Mouse (Mus musculus): ENCODE data around the gene Serinc3. TPM values are rescaled to one million over a fixed set of nuclear protein-coding genes. Genes with fewer than 3 reads are reported as not detected.
"Not testable (repeated sequence)": the region's sequence is repeated elsewhere in the genome, so short reads cannot be mapped to it uniquely, and the experiment has no call there.

Gene Serinc3
- 56.1 and 71.3 TPM in 2 replicates for polyA plus RNA-seq (2015; fragmentation: Nextera tagmentation; extraction: Ambion mirVana)

DNA sequence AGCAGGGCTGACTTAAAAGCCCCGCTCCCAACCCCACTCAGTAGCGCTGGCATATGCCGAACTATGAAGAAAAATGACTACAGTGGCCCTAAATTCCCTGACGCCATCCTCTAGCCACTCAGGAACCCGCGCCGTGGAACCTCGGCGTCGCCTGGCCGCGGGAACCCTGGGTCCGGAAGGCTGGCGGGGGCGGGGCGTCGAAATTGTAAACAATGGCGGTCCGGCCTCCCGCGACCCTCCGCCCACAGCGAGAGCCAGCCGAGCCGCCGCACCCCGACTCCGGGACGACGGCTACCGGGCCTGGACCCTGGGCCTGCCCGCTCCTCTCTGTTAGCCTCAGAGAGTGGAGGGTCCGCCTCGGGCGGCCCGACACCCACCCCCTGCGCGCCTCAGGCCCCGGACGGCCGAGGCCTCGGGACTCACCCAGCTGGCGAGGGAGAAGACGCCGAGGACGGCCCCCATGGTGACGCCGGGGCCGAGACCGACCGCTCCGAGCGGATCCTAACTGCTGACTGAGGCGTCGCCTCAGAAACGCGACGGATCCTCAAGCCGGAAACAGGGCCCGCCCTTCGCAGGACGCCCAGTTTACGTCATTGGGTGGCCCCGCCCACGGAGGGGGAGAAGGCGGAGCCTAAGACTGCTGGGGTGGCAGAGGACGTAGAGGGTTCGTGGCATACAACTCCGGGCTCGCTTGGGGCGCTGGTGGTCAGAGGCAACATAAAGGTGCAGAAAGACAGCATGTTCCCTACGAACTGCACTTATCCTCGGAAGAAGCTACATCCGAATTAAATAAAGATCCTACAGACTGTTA is at the start of gene Serinc3:
Gene Serinc3 (minus strand): TSS at position 557 of the 811 bp plus-strand sequence.
- H3K9ac ChIP-seq (ENCODE audit: low read length) = peak within 1 kb of the TSS; percentile 99
- no peaks in the 10 kb centered on the region for H3K9me3 ChIP-seq (replicated peaks; ENCODE audit: control insufficient read depth, low read length)
- peak; percentile 96 for ATAC-seq (replicated peaks; ENCODE audit: extremely low read depth, insufficient read depth, low FRiP score)
- peak within 1 kb of the TSS; percentile 97 for H3K4me3 ChIP-seq (ENCODE audit: low read length)
- H3K27me3 ChIP-seq (ENCODE audit: control insufficient read depth, insufficient read depth, low read length) = no peaks in the 10 kb centered on the region
- under 1% methylated on average over 74 of the region's 74 CpGs for WGBS
- H3K4me2 ChIP-seq (ENCODE audit: low read depth, low read length) = peak within 1 kb of the TSS; percentile 80
- H3K36me3 ChIP-seq (ENCODE audit: control insufficient read depth, insufficient read depth) = 0 out of 2 replicates have a peak, but pooled peaks cover 2% of the 10 kb centered on the region
- H3K27ac ChIP-seq (ENCODE audit: low read length) = peak within 1 kb of the TSS; percentile 100
- H3K4me1 ChIP-seq (ENCODE audit: control insufficient read depth, insufficient read depth, low read length) = peaks cover 43% of the 10 kb centered on the region

DNA sequence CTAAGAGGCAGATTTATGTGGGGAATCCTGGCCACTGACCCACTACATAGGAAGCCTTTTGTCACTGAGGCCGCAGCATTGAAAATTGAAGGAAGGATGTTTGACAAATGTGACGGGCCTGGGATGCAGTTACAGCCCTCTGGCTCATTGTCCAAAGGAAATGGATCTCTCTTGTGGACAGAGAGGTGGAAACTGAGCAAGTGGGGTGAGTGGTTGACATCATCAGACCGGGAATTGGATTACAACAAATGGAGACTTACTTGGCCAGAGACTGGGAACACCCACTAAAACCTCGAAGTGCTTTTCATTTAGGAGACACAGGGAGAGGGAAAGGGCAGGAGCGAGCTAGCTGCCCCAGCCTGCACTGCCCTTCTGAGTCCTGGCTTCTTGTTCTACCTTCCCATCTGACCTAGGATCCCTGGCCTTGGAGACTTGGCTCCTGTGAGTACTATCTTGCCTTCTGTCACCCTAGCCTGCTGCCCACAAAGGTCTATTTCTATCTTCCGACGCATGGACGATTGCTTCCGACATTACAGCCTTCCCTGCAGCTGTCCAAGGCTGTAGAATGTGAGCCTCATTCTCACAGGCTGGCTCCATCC is 48.9 kb upstream of the Serinc3 start:
- H3K9ac ChIP-seq (ENCODE audit: low read length) = peak overlapping the region; percentile 67
- H3K4me2 ChIP-seq (ENCODE audit: low read depth, low read length) = peak overlapping the region; percentile 55
- WGBS = 30% methylated on average over 9 of the region's 9 CpGs
- H3K27me3 ChIP-seq (ENCODE audit: control insufficient read depth, insufficient read depth, low read length) = no peaks in the 10 kb centered on the region
- H3K27ac ChIP-seq (ENCODE audit: low read length) = peak overlapping the region; percentile 89
- no peaks in the 10 kb centered on the region for H3K36me3 ChIP-seq (ENCODE audit: control insufficient read depth, insufficient read depth)
- H3K4me3 ChIP-seq (ENCODE audit: low read length) = peak overlapping the region; percentile 28
- H3K9me3 ChIP-seq (replicated peaks; ENCODE audit: control insufficient read depth, low read length) = no peaks in the 10 kb centered on the region
- peak; percentile 24 for ATAC-seq (replicated peaks; ENCODE audit: extremely low read depth, insufficient read depth, low FRiP score)
- H3K4me1 ChIP-seq (ENCODE audit: control insufficient read depth, insufficient read depth, low read length) = peaks cover 89% of the 10 kb centered on the region

DNA sequence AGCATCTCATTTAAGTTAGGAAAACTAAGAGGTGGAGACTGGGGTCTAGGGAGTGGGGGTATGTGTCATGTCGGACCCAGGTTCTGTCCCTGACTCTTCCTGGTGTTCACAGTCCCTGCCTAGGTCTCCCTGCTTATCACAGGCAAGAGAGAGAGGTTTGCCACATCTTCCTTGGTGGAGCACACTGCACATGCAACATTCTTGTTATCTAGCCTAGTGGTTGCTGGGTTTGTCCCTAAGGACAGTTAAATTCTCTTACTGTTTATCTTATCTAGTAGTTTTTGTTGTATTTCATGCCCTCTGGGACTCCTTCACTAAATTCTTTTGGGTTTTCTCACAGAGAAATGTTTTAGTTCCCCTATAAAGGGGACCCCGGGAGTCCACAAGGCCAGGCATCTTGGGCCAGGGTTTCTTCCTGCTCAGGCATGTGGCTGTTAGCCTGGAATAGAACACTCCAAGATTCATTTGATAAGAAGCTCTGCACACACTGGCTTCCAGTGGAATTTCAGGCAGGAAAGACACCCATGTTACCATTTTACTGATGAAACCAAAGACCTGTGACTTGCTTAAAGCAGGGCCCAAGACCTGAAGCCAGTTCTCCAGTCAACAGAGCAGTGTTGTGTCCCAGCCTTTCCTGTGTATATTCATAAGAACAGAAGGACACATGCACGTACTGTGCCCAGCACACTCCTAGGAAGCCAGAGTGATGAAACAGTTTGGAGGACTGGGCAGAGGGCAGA is 48.1 kb upstream of the Serinc3 start:
- Histone ChIP-seq H3K36me3 (ENCODE audit: control insufficient read depth, insufficient read depth) (no peaks in the 10 kb centered on the region), H3K9ac (ENCODE audit: low read length) (peak overlapping the region; percentile 67), H3K4me2 (ENCODE audit: low read depth, low read length) (peak overlapping the region; percentile 55; the same call in 1 of the 2 replicates), H3K4me1 (ENCODE audit: control insufficient read depth, insufficient read depth, low read length) (peaks cover 88% of the 10 kb centered on the region), H3K9me3 (replicated peaks; ENCODE audit: control insufficient read depth, low read length) (no peaks in the 10 kb centered on the region), H3K4me3 (ENCODE audit: low read length) (no peak overlapping the region), H3K27ac (ENCODE audit: low read length) (peak overlapping the region; percentile 89), H3K27me3 (ENCODE audit: control insufficient read depth, insufficient read depth, low read length) (no peaks in the 10 kb centered on the region)
- no peak for ATAC-seq (replicated peaks; ENCODE audit: extremely low read depth, insufficient read depth, low FRiP score)
- WGBS = 43% methylated on average over 3 of the region's 3 CpGs

DNA sequence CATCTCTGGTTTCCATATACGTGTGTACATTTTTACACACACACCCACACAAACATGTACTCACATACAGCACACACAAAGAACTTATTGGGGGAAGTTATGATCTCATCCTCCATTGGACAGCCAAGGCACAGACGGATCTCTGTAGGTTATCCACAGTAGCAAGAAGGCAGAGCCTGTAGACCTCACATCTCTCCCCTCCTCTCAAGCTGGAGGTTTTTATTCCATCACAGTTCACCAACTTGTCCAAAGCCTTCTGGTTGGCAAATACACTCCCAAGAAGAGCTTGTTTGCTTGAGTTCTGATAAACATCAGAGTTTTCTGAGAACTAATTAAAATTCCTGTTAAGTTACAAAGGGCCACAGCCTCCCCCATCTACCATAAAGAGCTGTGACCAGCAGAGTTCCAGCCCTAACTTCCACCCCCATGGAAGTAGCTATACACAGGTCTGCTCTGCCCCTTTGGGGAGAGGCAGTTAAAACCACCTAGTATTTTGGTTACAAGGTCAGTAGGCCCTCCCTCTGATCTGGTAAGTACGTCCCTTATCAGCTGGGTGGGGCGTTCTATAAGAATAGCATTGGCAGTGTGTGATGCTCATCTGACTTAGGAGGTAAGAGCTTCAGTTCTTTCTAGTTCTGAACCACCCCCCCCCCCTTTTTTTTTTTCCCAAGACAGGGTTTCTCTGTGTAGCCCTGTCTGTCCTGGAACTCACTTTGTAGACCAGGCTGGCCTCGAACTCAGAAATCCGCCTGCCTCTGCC is 47.1 kb upstream of the Serinc3 start:
- Histone ChIP-seq H3K36me3 (ENCODE audit: control insufficient read depth, insufficient read depth) (no peaks in the 10 kb centered on the region), H3K27ac (ENCODE audit: low read length) (peak overlapping the region; percentile 89), H3K4me2 (ENCODE audit: low read depth, low read length) (no peak overlapping the region), H3K9ac (ENCODE audit: low read length) (no peak overlapping the region), H3K27me3 (ENCODE audit: control insufficient read depth, insufficient read depth, low read length) (no peaks in the 10 kb centered on the region), H3K4me3 (ENCODE audit: low read length) (no peak overlapping the region), H3K4me1 (ENCODE audit: control insufficient read depth, insufficient read depth, low read length) (peaks cover 86% of the 10 kb centered on the region), H3K9me3 (replicated peaks; ENCODE audit: control insufficient read depth, low read length) (no peaks in the 10 kb centered on the region)
- WGBS = 65% methylated on average over 6 of the region's 6 CpGs
- no peak for ATAC-seq (replicated peaks; ENCODE audit: extremely low read depth, insufficient read depth, low FRiP score)

DNA sequence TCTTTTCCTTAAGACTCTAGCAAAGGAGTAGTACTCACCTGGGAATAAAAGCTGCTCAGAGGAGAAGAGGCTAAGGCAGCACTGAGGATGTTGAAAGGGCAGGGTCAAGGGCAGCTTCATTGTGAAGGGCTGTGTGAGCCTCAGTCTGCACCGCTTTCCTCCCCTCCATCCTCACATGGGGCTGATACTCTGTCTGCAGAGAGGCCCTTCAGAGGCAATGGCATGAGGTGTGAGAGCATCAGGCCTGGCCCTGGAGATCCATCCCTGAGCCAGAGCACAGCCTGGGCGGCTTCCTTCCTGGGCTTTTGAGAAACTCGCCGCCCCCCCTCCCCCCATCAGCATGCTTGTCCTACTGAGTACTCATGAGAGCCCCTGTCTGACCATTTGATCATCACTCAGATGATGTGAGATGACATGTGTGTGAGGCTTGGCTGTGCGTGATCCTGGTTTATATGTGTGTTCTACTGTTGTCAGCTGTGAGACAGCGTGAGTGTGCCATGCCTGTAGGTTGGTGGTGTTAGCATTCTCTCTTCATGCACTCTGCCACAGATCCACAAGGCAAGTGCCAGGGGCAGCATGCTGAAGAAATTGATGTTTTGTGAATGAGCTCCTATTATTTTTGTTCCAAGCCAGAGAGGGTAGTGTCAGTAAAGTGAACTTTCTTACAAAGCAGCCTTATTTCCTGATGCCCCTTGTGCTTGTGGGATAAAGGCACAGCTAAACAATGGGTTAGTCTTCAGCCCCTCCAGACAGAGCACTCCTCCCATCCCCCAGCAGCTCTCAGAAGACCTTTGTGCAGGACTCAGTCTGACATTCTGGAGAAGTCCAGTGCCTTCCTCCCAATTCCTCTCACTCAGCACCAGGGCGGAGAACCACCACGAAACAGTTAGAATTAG is 45.7 kb upstream of the Serinc3 start:
- peak overlapping the region; percentile 89 for H3K27ac ChIP-seq (ENCODE audit: low read length)
- no peaks in the 10 kb centered on the region for H3K27me3 ChIP-seq (ENCODE audit: control insufficient read depth, insufficient read depth, low read length)
- H3K36me3 ChIP-seq (ENCODE audit: control insufficient read depth, insufficient read depth) = no peaks in the 10 kb centered on the region
- peak overlapping the region; percentile 49; the same call in 1 of the 2 replicates for H3K9ac ChIP-seq (ENCODE audit: low read length)
- peaks cover 84% of the 10 kb centered on the region for H3K4me1 ChIP-seq (ENCODE audit: control insufficient read depth, insufficient read depth, low read length)
- no peak overlapping the region for H3K4me2 ChIP-seq (ENCODE audit: low read depth, low read length)
- no peak overlapping the region for H3K4me3 ChIP-seq (ENCODE audit: low read length)
- ATAC-seq (replicated peaks; ENCODE audit: extremely low read depth, insufficient read depth, low FRiP score) = no peak
- H3K9me3 ChIP-seq (replicated peaks; ENCODE audit: control insufficient read depth, low read length) = no peaks in the 10 kb centered on the region
- WGBS = 63% methylated on average over 8 of the region's 8 CpGs

DNA sequence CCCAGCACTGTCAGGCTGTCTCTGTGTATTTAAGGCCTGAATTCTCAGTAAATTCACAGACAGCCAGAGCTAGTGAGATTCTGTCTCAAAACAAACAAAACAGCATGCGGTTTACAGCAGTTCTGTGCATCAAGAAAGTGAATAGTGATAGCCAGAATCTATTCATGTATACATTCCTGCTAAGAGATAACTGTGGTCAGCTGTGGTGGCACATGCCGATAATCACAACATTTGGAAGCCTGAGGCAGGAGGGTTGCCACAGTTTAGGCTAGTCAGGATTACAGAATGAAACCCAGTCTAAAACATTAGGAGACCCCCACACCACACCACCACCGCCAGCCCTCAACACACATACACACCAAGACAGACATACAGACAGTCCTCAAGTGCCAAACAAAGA is 44.8 kb upstream of the Serinc3 start:
- Histone ChIP-seq H3K36me3 (ENCODE audit: control insufficient read depth, insufficient read depth) (no peaks in the 10 kb centered on the region), H3K4me3 (ENCODE audit: low read length) (no peak overlapping the region), H3K9ac (ENCODE audit: low read length) (peak overlapping the region; percentile 24), H3K27me3 (ENCODE audit: control insufficient read depth, insufficient read depth, low read length) (no peaks in the 10 kb centered on the region), H3K4me2 (ENCODE audit: low read depth, low read length) (no peak overlapping the region), H3K9me3 (replicated peaks; ENCODE audit: control insufficient read depth, low read length) (no peaks in the 10 kb centered on the region), H3K27ac (ENCODE audit: low read length) (peak overlapping the region; percentile 89), H3K4me1 (ENCODE audit: control insufficient read depth, insufficient read depth, low read length) (peaks cover 86% of the 10 kb centered on the region)
- WGBS = 61% methylated on average over 3 of the region's 3 CpGs
- no peak for ATAC-seq (replicated peaks; ENCODE audit: extremely low read depth, insufficient read depth, low FRiP score)

DNA sequence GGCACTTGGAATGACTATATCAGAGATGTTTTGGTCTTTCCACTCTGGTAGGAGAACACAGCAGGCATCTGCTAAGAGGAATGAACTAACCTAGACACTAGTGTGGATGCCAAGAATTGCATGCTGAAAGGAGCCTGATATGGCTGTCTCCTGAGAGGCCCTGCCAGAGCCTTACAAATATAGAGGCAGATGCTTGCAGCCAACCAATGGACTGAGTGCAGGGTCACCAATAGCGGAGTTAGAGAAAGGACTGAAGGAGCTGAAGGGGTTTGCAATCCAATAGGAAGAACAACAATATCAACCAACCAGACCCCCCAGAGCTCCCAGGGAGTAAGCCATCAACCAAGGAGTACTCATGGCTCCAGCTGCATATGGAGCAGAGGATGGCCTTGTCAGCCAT is 43.4 kb upstream of the Serinc3 start:
- H3K27ac ChIP-seq (ENCODE audit: low read length) = peak overlapping the region; percentile 89

DNA sequence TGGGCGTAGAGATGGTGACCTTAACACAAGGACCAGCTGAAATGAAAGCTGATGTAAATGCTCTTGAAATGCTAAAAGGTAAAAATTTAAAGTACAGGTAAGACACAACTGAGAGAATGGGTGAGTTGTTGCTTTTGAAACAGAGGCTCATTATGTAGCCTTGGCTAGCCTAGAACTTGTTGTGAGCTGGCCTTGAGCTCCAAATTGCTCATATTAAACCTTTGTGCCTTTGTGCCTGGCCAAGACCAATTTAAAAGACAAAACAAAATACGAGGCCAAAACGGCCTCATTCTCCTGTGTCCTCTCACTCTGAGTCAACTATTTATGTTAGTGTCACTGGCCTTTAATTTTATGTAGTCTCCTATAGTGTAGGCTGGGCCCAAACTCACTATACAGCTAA is 42.0 kb upstream of the Serinc3 start:
- Histone ChIP-seq H3K4me3 (ENCODE audit: low read length) (no peak overlapping the region), H3K4me2 (ENCODE audit: low read depth, low read length) (peak overlapping the region; percentile 55; the same call in 1 of the 2 replicates), H3K27ac (ENCODE audit: low read length) (peak overlapping the region; percentile 100), H3K9ac (ENCODE audit: low read length) (peak overlapping the region; percentile 65; the same call in 1 of the 2 replicates), H3K36me3 (ENCODE audit: control insufficient read depth, insufficient read depth) (no peaks in the 10 kb centered on the region), H3K4me1 (ENCODE audit: control insufficient read depth, insufficient read depth, low read length) (peaks cover 72% of the 10 kb centered on the region), H3K27me3 (ENCODE audit: control insufficient read depth, insufficient read depth, low read length) (no peaks in the 10 kb centered on the region), H3K9me3 (replicated peaks; ENCODE audit: control insufficient read depth, low read length) (no peaks in the 10 kb centered on the region)
- 81% methylated on average over 3 of the region's 3 CpGs for WGBS
- no peak for ATAC-seq (replicated peaks; ENCODE audit: extremely low read depth, insufficient read depth, low FRiP score)

More for the DNA sequence above, 43.4 kb upstream of the Serinc3 start:
- WGBS = 27% methylated on average over 1 of the region's 1 CpGs
- H3K9me3 ChIP-seq (replicated peaks; ENCODE audit: control insufficient read depth, low read length); H3K9ac ChIP-seq (ENCODE audit: low read length); H3K27me3 ChIP-seq (ENCODE audit: control insufficient read depth, insufficient read depth, low read length); H3K36me3 ChIP-seq (ENCODE audit: control insufficient read depth, insufficient read depth); H3K4me3 ChIP-seq (ENCODE audit: low read length); H3K4me2 ChIP-seq (ENCODE audit: low read depth, low read length): not testable (repeated sequence)
- H3K4me1 ChIP-seq (ENCODE audit: control insufficient read depth, insufficient read depth, low read length) = peaks cover 80% of the 10 kb centered on the region
- ATAC-seq (replicated peaks; ENCODE audit: extremely low read depth, insufficient read depth, low FRiP score) = peak; percentile 16; the same call in 1 of the 2 replicates
